Mouse (Mus musculus) spleen, adult 2 months (tissue): ENCODE data around the gene Dnajc7.

Source experiments
- CTCF ChIP-seq: fragments of 200-500 bp; IDR thresholded peaks from 2 replicates; pipeline ENCODE4 v1.5.1; 2011; ENCODE audit warnings: mild to moderate bottlenecking, inconsistent platforms; ENCODE audit not compliant: insufficient read depth, insufficient read length, insufficient replicate concordance; ENCODE audit errors: extremely low read depth
- POLR2A ChIP-seq: fragments of 200-500 bp; IDR thresholded peaks from 2 replicates; pipeline ENCODE4 v1.6.1; 2011; ENCODE audit warnings: low read depth, low read length, inconsistent platforms

- TF ChIP-seq CTCF (no peak), POLR2A (no peak)
Measured at GRCm38 (mm10) chr11:100623867-100624266, 3.9 kb upstream of the Dnajc7 start.
